Mouse (Mus musculus): ENCODE results near the gene Fchsd2.
"Not testable (repeated sequence)": the region's sequence is repeated elsewhere in the genome, so short reads cannot be mapped to it uniquely, and the experiment has no call there.

Fchsd2 gene

GRCm38 (mm10) chr7:101123579-101124347 is 31.1 kb downstream of the Fchsd2 start:
- DNase-seq = no peak

- no peak for DNase-seq
Observed at GRCm38 (mm10) chr7:101127737-101128136, 35.1 kb downstream of the Fchsd2 start.

GRCm38 (mm10) chr7:101128536-101128935 is 35.9 kb downstream of the Fchsd2 start:
- no peak for DNase-seq

GRCm38 (mm10) chr7:101130646-101131045 is 38.0 kb downstream of the Fchsd2 start:
- no peak for DNase-seq

- no peak for DNase-seq
Observed at GRCm38 (mm10) chr7:101131281-101131680, 38.6 kb downstream of the Fchsd2 start.

GRCm38 (mm10) chr7:101133591-101133990 is 40.9 kb downstream of the Fchsd2 start:
- DNase-seq = no peak

GRCm38 (mm10) chr7:101134117-101134516 is 41.5 kb downstream of the Fchsd2 start:
- no peak for DNase-seq

- no peak for DNase-seq
Observed at GRCm38 (mm10) chr7:101138819-101139218, 46.2 kb downstream of the Fchsd2 start.

GRCm38 (mm10) chr7:101142907-101143306 is 50.2 kb downstream of the Fchsd2 start:
- no peak for DNase-seq

- DNase-seq = no peak
Observed at GRCm38 (mm10) chr7:101144222-101144621, 51.6 kb downstream of the Fchsd2 start.

GRCm38 (mm10) chr7:101149039-101149438 is 56.4 kb downstream of the Fchsd2 start:
- DNase-seq = no peak

GRCm38 (mm10) chr7:101154883-101155282 is 62.2 kb downstream of the Fchsd2 start:
- DNase-seq = not testable (repeated sequence)

- DNase-seq = no peak
Observed at GRCm38 (mm10) chr7:101155284-101155683, 62.6 kb downstream of the Fchsd2 start.

- DNase-seq = no peak
Observed at GRCm38 (mm10) chr7:101160266-101160665, 67.6 kb downstream of the Fchsd2 start.

GRCm38 (mm10) chr7:101162781-101163180 is 70.1 kb downstream of the Fchsd2 start:
- DNase-seq = no peak

GRCm38 (mm10) chr7:101163878-101164277 is 71.2 kb downstream of the Fchsd2 start:
- DNase-seq = no peak

GRCm38 (mm10) chr7:101166568-101166967 is 73.9 kb downstream of the Fchsd2 start:
- no peak for DNase-seq

- no peak for DNase-seq
Observed at GRCm38 (mm10) chr7:101170482-101170881, 77.8 kb downstream of the Fchsd2 start.

GRCm38 (mm10) chr7:101171002-101171401 is 78.3 kb downstream of the Fchsd2 start:
- DNase-seq = no peak

GRCm38 (mm10) chr7:101173331-101173730 is 80.7 kb downstream of the Fchsd2 start:
- no peak for DNase-seq

- DNase-seq = no peak
Observed at GRCm38 (mm10) chr7:101178751-101179150, 86.1 kb downstream of the Fchsd2 start.

GRCm38 (mm10) chr7:101191326-101191969 is 98.8 kb downstream of the Fchsd2 start:
- no peak for DNase-seq

GRCm38 (mm10) chr7:101210826-101211225 is 118.2 kb downstream of the Fchsd2 start:
- no peak for DNase-seq

- DNase-seq = no peak
Observed at GRCm38 (mm10) chr7:101213515-101214263, 121.0 kb downstream of the Fchsd2 start.

All from thymus, postnatal 14 days (tissue).